Comparison of ENCODE assay signal across 16 mouse cellular contexts in the genomic region with DNA sequence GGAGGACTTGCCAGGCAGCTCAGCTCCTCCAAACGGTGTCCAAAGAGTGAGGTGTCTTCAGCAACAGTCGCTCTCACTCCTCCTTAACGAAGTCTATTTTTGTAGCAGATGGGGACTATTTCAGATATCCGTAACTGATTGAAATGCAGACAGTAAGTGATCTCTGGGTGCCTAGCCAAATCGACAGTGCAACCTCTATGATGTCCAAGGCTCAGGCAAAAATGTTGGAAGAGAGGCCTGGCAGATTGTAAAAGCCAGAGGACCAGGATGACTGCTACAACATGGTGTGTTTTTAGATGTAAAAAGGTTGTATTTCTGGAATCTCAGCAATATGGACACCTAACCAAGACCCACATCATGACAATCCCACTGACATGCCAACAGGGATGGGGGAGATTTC.
"Had no signal": no experiment of that assay in that cellular context is flagged by ENCODE, and none has a peak within 500 bp of the region (broad histone marks: within the 10 kb centered on the region; RNA-seq: fewer than 3 reads in every experiment).

No protein-coding gene starts in this region.

- H3K4me3 ChIP-seq: neural tube, embryonic 13.5 days; neural tube, embryonic 15.5 days; stomach, embryonic 15.5 days had no signal

- H3K27me3 ChIP-seq: neural tube, embryonic 13.5 days; neural tube, embryonic 15.5 days; stomach, embryonic 15.5 days had no signal

- H3K4me1 ChIP-seq: neural tube, embryonic 13.5 days; neural tube, embryonic 15.5 days; stomach, embryonic 15.5 days had no signal

- H3K9me3 ChIP-seq: neural tube, embryonic 13.5 days; neural tube, embryonic 15.5 days; stomach, embryonic 15.5 days had no signal

- DNase-seq: retina, postnatal 1 day; right cerebral cortex, adult 18-20 months; right cerebral cortex, postnatal 14 days; right cerebral cortex, postnatal 25 days; right cerebral cortex, postnatal 4 days; spleen, adult 18-20 months; thymus, adult 18-20 months; thymus, adult 2 months; thymus, postnatal 14 days; thymus, postnatal 25 days; thymus, postnatal 36 days; thymus, postnatal 4 days had no signal

- H3K36me3 ChIP-seq: neural tube, embryonic 13.5 days; neural tube, embryonic 15.5 days; stomach, embryonic 15.5 days had no signal

- H3K27ac ChIP-seq: neural tube, embryonic 13.5 days; neural tube, embryonic 15.5 days; stomach, embryonic 15.5 days; stomach, postnatal 0 days had no signal
